Mouse (Mus musculus) heart, embryonic 13.5 days (tissue): ENCODE data around the gene Slc47a1. TPM values are rescaled to one million over a fixed set of nuclear protein-coding genes. Genes with fewer than 3 reads are reported as not detected.

Source experiments
- ATAC-seq: fragments of 200-750 bp; cut with Nextera tagmentation; 2 replicates; pipeline ENCODE4 v1.8.0; 2017; ENCODE audit warnings: moderate TSS enrichment; ENCODE audit not compliant: insufficient number of reproducible peaks, low FRiP score, low TSS enrichment; ENCODE audit errors: extremely low read depth
- H3K27ac ChIP-seq: fragments of 300-500 bp; sonication (generic); replicated peaks from 2 replicates; pipeline ENCODE4 v1.5.1; 2015; ENCODE audit warnings: moderate library complexity, mild to moderate bottlenecking, inconsistent platforms
- H3K27me3 ChIP-seq: fragments of 300-500 bp; sonication (generic); replicated peaks from 2 replicates; pipeline ENCODE4 v1.6.1; 2015; ENCODE audit warnings: mild to moderate bottlenecking, inconsistent platforms
- H3K36me3 ChIP-seq: fragments of 300-500 bp; sonication (generic); 2 replicates; pipeline ENCODE4 v1.6.1; 2015; ENCODE audit warnings: mild to moderate bottlenecking, inconsistent platforms
- H3K4me1 ChIP-seq: fragments of 300-500 bp; sonication (generic); 2 replicates; pipeline ENCODE4 v1.6.1; 2015; ENCODE audit warnings: inconsistent platforms
- H3K4me2 ChIP-seq: fragments of 300-500 bp; sonication (generic); 2 replicates; pipeline ENCODE4 v1.6.1; 2015; ENCODE audit warnings: inconsistent platforms, mild to moderate bottlenecking, moderate library complexity
- H3K4me3 ChIP-seq: fragments of 300-500 bp; sonication (generic); 2 replicates; pipeline ENCODE4 v1.5.1; 2015; ENCODE audit warnings: moderate library complexity, mild to moderate bottlenecking, inconsistent platforms
- H3K9ac ChIP-seq: fragments of 300-500 bp; sonication (generic); 2 replicates; pipeline ENCODE4 v1.6.1; 2015; ENCODE audit warnings: inconsistent platforms, mild to moderate bottlenecking, moderate library complexity
- H3K9me3 ChIP-seq: fragments of 300-500 bp; sonication (generic); 2 replicates; pipeline ENCODE4 v1.6.1; 2016; ENCODE audit warnings: inconsistent platforms
- WGBS: fragments of 180-500 bp; shearing (Covaris S2); methylation state at CpG from one replicate; pipeline ENCODE4 v1.1.7; 2015; ENCODE audit warnings: mixed read lengths; 5-methylcytosine and 5-hydroxymethylcytosine counted together
- polyA plus RNA-seq: library from polyadenylated mRNA; unstranded; fragments of >200 nt; fragmentation: Nextera tagmentation; extraction: Ambion mirVana; gene quantifications from 2 replicates; pipeline ENCODE4 v1.2.1, GENCODE M21; 2015

Gene Slc47a1
- polyA plus RNA-seq, 1 experiment from 2014 or later = 24.6 TPM

DNA sequence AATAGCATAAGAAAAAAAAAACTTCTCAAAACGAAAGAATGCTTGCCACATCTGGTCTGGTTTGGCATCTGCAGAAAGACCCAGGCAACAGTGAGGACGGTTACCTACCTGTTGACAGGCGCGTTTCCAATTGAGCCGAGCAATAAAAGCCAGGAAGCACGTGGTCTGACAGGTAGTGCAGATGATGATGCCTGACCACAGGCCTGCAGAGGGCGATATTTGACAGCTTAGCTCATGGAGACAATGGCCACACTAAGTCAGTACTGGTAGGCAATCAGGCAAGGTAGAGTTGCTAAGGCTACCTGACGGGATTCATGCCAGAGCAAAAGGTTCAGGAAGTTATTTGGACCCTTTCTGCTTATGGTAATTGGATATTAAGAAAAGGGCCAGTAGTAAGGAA, 28.8 kb downstream of the Slc47a1 start:
- Histone ChIP-seq H3K9ac (no peak overlapping the region), H3K4me2 (no peak overlapping the region), H3K36me3 (no peaks in the 10 kb centered on the region), H3K27ac (no peak overlapping the region), H3K9me3 (no peaks in the 10 kb centered on the region), H3K27me3 (peaks cover 24% of the 10 kb centered on the region), H3K4me3 (no peak overlapping the region), H3K4me1 (peaks cover 4% of the 10 kb centered on the region; the same call in 1 of the 2 replicates)
- ATAC-seq = no peak
- 7% methylated on average over 8 of the region's 8 CpGs for WGBS

DNA sequence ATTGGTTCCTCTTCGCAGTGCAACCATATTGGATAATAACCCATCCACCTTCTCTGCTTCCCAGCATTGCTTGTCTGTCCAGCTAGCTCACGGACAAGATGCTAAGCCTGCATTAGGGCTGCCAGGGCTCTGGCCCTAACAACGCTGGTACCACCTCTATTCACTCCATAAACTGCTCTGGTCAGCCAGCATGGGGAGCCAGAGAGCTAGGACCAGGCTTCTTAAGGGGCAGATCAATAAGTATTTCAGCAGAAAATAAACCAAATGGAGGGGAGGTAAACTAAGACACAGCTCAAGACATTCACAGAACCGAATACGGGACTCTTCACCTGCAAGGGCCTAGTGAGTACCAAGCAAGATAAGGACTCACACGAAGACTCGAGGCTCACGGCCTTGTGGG, 32.0 kb downstream of the Slc47a1 start:
- H3K4me2 ChIP-seq = no peak overlapping the region
- ATAC-seq = no peak
- H3K9me3 ChIP-seq = no peaks in the 10 kb centered on the region
- no peaks in the 10 kb centered on the region for H3K36me3 ChIP-seq
- H3K4me1 ChIP-seq = peaks cover 12% of the 10 kb centered on the region
- peaks cover 54% of the 10 kb centered on the region for H3K27me3 ChIP-seq
- no peak overlapping the region for H3K4me3 ChIP-seq
- no peak overlapping the region for H3K27ac ChIP-seq
- H3K9ac ChIP-seq = no peak overlapping the region
- 61% methylated on average over 8 of the region's 8 CpGs for WGBS

DNA sequence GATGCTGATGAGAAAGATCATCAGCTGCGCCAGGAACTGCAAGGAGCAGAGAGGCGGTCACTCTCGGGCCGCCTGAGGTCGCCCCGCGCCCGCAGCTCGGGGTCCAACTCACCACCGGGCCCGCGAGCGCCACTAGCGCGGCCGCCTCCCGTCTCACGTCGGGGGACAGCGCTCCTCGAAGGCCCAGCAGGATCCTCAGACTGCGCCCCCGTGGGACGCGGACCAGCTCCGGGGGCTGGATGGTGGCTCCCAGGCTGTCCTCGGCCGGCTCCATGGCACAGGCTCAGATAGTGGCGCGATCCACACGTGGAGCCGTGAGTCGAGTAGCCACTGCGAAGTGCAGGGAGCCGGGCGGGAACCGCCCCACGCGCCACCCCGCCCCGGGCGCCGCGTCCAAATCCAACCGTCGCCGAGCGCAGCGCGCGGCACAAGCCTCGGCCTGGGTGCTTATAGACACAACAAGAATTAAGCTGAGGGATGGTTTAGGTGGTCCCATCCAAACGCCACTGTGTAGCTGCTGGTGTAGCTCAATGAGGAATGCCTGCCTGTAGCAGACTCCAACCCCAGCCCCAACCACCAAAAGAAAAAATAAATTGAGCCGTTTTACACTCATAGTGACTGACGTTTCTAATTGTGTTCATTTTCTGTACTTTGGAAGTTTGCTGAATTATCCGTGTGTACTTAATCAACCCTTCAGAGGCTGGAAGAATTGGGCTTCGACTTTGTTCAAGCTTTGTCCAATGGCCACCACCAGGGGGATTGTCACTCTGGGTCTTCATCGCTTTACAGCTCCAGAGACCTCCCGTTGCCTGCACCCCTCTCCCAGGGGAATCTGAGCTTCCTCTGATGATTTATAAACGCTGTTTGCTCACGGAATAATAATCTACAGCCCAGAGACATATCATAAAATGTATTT, 35.4 kb downstream of the Slc47a1 start, which contains the start of gene Slc47a2:
TSS of gene Slc47a2 (minus strand) at position 356 of the 916 bp plus-strand sequence.
- Histone ChIP-seq H3K36me3 (no peaks in the 10 kb centered on the region), H3K4me1 (peaks cover 12% of the 10 kb centered on the region), H3K27me3 (peaks cover 60% of the 10 kb centered on the region), H3K9me3 (no peaks in the 10 kb centered on the region), H3K9ac (peak within 1 kb of the TSS; percentile 74), H3K27ac (no peak within 1 kb of the TSS), H3K4me3 (peak within 1 kb of the TSS; percentile 52), H3K4me2 (peak within 1 kb of the TSS; percentile 83)
- WGBS = 3% methylated on average over 61 of the region's 61 CpGs
- no peak for ATAC-seq

DNA sequence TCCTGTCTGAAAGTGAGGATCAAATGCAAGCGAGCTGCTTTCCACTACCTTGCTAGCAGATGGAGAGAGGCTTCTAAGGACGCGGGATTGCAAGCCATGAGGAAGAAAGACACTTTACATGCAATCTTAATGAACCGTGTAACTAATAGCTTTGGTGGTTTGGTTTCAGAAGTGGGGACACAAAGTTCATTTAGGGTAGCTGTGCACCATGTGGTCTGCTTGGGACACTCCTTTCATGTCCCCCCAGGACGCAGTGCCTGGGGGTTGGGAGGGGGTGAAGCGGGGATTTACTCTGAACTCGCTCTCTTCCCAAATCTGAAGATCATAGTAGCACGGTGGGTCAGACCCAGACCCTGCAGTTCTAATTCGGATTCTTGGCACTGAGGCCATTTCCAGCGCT, 36.2 kb downstream of the Slc47a1 start:
- Histone ChIP-seq H3K4me3 (peak overlapping the region; percentile 52), H3K9ac (no peak overlapping the region; the same call in 1 of the 2 replicates), H3K4me1 (peaks cover 12% of the 10 kb centered on the region), H3K9me3 (no peaks in the 10 kb centered on the region), H3K27me3 (peaks cover 57% of the 10 kb centered on the region), H3K4me2 (peak overlapping the region; percentile 83), H3K27ac (no peak overlapping the region), H3K36me3 (no peaks in the 10 kb centered on the region)
- 19% methylated on average over 10 of the region's 10 CpGs for WGBS
- ATAC-seq = no peak

DNA sequence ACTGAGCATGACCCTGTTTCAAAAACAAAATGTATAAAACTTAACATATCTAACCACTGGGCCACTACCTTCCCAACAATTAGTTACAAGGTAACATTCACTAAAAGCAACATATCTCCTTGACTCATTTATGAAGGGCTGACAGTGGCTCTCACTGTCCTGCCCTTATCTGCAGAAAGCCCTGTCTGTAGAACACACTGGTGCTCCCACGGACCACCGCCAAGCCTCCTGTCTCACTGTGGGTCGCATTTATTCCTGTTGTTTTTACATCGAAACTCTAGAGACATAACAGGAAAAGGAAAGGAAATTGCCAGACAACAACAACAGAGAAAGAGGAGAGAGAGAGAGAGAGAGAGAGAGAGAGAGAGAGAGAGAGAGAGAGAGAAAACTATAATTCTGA, 36.9 kb downstream of the Slc47a1 start:
- H3K9ac ChIP-seq = no peak overlapping the region
- WGBS = 67% methylated on average over 4 of the region's 4 CpGs
- peaks cover 12% of the 10 kb centered on the region for H3K4me1 ChIP-seq
- no peaks in the 10 kb centered on the region for H3K36me3 ChIP-seq
- no peak overlapping the region for H3K4me2 ChIP-seq
- no peak overlapping the region for H3K4me3 ChIP-seq
- peaks cover 57% of the 10 kb centered on the region for H3K27me3 ChIP-seq
- H3K9me3 ChIP-seq = no peaks in the 10 kb centered on the region
- no peak overlapping the region for H3K27ac ChIP-seq
- no peak for ATAC-seq

DNA sequence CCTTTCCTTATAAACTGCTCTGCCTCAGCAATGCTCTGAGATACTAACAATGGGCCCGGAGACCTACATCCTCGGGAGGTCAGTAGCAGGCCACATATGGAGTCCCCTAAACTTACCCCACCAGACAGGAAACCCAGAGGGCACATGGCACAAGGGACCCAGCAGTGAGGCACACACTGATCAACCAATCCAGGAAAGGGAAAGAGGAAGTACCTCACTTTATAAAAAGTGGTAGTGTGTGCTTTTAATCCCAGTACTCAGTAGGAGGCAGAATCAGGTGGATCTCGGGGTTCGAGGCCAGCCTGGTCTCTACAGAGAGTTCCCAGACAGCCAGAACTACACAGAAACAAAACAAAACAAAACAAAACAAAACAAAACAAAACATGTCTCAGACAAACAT, 37.8 kb downstream of the Slc47a1 start:
- Histone ChIP-seq H3K27ac (no peak overlapping the region), H3K4me1 (peaks cover 12% of the 10 kb centered on the region), H3K4me3 (no peak overlapping the region), H3K9ac (no peak overlapping the region), H3K27me3 (peaks cover 50% of the 10 kb centered on the region), H3K4me2 (no peak overlapping the region), H3K9me3 (no peaks in the 10 kb centered on the region), H3K36me3 (no peaks in the 10 kb centered on the region)
- 76% methylated on average over 4 of the region's 4 CpGs for WGBS
- no peak for ATAC-seq

DNA sequence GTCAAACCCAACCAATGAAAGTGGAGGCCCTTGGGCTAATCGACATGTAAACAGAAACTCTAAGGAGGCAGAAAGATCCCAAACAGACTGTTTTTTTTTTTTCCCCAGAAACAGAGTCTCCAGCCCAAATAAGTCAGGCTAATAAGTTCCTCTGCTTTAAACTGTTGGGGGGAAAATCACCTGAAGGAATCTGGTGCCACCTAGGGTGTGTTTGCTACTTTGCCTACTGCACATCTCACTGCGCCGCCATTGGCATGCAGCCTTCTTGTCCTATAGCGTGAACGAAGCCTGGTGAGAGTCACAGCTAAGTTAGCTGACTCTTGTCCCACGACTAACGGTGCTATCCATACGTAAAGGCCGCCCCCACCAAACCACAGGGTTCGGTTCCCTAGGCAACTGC, 40.6 kb downstream of the Slc47a1 start:
- Histone ChIP-seq H3K9me3 (no peaks in the 10 kb centered on the region), H3K4me1 (peaks cover 8% of the 10 kb centered on the region), H3K36me3 (no peaks in the 10 kb centered on the region), H3K4me2 (no peak overlapping the region), H3K27me3 (peaks cover 28% of the 10 kb centered on the region), H3K4me3 (no peak overlapping the region), H3K27ac (no peak overlapping the region), H3K9ac (no peak overlapping the region)
- no peak for ATAC-seq
- WGBS = 65% methylated on average over 10 of the region's 10 CpGs

DNA sequence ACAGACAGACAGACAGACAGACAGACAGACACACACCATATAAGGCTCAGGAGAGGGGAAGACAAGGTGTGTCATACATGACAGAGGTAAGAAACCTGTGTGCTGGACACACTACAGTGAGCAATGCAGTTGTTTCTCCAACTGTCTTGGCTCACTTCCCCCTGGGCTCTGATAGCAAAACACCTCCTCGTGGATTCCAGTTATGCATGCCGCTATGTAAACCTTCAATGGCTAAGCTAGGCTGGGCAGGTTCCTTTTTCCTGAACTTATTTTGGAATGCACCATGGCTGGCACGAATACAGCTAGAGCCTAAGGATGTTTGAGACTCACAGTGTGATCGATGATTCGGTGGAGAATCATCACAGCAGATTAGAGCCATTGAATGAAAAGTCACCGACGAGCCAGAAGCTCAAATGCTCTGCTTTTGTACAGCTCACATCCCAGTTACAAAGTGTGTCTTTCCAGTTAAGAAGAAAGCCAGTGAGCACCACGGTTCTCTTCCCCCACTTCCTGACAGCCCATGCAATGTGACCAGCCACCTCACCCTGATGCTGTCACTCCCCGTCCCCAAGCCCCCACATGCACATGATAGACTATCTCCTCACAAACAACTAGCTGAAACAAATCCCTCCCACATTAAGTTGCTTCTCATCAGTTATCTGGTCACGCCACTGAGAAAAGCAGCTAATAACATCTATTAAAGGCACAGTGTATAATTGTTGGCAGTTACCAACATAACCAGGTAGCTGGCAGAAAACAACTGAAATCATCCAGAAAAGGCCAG, 57.0 kb downstream of the Slc47a1 start:
- 47% methylated on average over 10 of the region's 10 CpGs for WGBS
- ATAC-seq = no peak
- 0 out of 2 replicates have a peak, but pooled peaks cover 3% of the 10 kb centered on the region for H3K27me3 ChIP-seq
- H3K4me1 ChIP-seq = peaks cover 33% of the 10 kb centered on the region
- 0 out of 2 replicates have a peak overlapping the region, but pooled peaks have one; percentile 24 for H3K9ac ChIP-seq
- H3K36me3 ChIP-seq = no peaks in the 10 kb centered on the region
- no peak overlapping the region for H3K4me3 ChIP-seq
- H3K9me3 ChIP-seq = no peaks in the 10 kb centered on the region
- H3K4me2 ChIP-seq = no peak overlapping the region
- H3K27ac ChIP-seq = peak overlapping the region; percentile 34

DNA sequence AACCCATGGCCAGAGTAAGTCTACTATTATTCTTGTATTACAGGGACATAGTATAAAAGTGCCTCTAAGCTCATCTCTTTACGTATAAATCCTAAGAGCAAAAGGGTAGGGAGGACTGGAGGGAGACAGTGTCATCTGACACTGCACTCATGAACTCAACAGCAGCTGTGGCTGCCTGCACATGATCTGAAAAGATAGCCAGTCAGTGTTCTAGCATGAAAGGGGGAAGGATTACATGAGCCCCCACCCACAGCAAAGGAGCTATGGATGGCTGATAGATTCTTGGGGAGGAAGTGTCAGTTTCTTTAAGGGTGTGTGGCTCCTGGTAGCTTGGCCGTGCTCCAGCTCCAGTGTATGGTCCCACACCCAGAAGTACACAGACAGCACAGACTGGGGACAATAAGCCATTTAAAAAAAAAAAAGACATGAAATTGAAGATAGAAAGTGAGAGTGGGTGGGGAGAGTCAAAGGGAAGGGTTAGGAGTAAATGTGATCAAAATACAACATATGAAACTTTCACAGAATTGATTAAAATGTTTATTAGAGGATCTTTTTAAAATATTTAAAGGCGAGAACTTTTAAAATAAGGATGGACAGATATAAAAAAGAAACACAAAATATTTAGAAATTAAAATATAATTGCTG, 58.1 kb downstream of the Slc47a1 start:
- Histone ChIP-seq H3K27ac (peak overlapping the region; percentile 79), H3K4me3 (peak overlapping the region; percentile 18; the same call in 1 of the 2 replicates), H3K9ac (0 out of 2 replicates have a peak overlapping the region, but pooled peaks have one; percentile 44), H3K9me3 (no peaks in the 10 kb centered on the region), H3K27me3 (0 out of 2 replicates have a peak, but pooled peaks cover 3% of the 10 kb centered on the region), H3K4me2 (peak overlapping the region; percentile 46), H3K4me1 (peaks cover 33% of the 10 kb centered on the region), H3K36me3 (no peaks in the 10 kb centered on the region)
- WGBS = 42% methylated on average over 3 of the region's 3 CpGs
- ATAC-seq = no peak

DNA sequence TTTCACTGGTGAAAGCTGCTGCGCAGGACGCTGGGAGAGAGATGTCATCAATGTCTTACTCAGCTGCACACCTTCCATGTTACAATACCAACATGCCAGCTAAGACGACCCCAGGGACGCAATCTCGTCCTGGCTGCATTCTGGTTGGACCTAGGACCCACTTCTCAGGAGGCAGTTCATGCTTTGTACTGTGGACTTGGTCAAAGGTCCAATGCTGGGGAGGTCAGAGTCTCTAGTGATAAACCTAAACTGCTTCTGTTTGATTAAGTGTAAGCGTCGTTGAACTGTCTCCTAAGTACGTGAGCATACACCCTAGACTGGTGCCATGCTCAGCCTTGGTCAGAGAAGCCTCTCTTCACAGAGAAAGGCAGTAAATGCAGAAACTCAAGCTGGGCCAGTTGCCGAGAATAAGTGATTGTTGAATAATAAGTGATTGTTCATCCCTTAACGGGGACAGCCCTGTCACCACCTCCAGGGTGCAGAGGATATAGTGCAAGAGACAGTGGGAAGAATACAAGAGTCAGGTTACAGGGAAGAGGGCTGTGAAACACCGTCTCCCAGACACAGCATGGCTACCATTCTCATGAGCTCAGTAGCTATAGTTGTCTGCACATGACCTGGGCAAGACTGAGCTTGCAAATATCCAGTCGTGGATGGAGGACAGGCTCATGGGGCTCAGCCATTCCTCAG, 58.8 kb downstream of the Slc47a1 start:
- Histone ChIP-seq H3K4me2 (peak overlapping the region; percentile 46), H3K27ac (peak overlapping the region; percentile 79), H3K4me3 (peak overlapping the region; percentile 18; the same call in 1 of the 2 replicates), H3K9me3 (no peaks in the 10 kb centered on the region), H3K9ac (no peak overlapping the region), H3K4me1 (peaks cover 33% of the 10 kb centered on the region), H3K36me3 (no peaks in the 10 kb centered on the region), H3K27me3 (0 out of 2 replicates have a peak, but pooled peaks cover 3% of the 10 kb centered on the region)
- WGBS = 29% methylated on average over 12 of the region's 12 CpGs
- ATAC-seq = peak; percentile 74
